Mouse (Mus musculus): ENCODE measurements at regions not wholly inside any gene's neighbourhood (a gene's known extent, or its start where the extent isn't known, plus 50 kb on each side); places are given as distances from the start of the nearest gene placed in this dataset.

DNA sequence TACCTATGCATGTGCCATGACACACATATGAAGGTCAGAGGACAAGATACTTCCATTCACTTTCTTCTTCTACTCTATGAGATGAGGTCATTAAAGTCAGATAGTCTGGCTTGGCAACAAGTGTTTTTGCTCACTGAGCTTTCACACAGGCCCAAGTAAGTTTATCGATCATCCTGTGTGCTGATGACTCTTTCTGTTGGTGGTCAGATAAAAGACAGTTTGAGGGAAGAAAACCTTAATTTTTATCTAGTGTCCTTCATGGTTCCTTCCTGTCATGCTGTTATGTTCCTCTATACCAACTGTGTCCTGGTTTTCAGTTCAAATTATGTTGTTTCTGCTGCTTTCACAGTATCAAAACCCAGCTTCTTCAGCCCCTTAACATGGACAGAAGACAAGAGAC, 98.8 kb upstream of the Robo2 start:
- TF ChIP-seq CTCF (IDR thresholded peaks at IDR 0.05; ENCODE audit: low read depth) (no peak), EP300 (IDR thresholded peaks at IDR 0.05; ENCODE audit: low read depth) (no peak)
